Mouse (Mus musculus): ENCODE results near the gene Ephb1.

Gene Ephb1

GRCm38 (mm10) chr9:102069151-102069882 lies 285.2 kb downstream of the Ephb1 start:
- peak; percentile 48 for DNase-seq (ENCODE audit: low spot score)

DNA sequence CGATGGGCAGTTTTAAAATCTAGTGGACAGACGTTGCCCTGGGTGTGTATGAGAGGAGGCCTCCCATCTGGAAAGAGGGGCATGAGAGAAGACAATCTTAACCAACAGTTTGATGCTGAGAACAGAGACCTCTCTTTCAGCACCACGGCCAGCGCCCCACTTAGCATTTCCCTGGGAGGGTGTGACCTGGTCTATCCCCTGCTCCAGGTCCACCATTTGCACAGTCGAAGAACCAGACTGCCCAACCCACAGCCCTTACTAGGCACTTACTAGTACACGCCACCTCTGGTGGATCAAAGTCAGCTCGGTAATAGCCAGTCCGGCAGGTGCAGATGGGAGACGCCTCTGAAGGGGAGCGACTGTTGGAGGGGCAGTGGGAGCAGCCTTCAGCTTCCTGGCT lies 287.9 kb downstream of the Ephb1 start:
- DNase-seq (ENCODE audit: low spot score), result peak; percentile 71

- no peak for DNase-seq (ENCODE audit: low spot score)
Observed at GRCm38 (mm10) chr9:102045886-102046285, 308.6 kb downstream of the Ephb1 start.

- DNase-seq (ENCODE audit: low spot score), result no peak
Observed at GRCm38 (mm10) chr9:102045111-102045861, 309.2 kb downstream of the Ephb1 start.

- no peak for DNase-seq (ENCODE audit: low spot score)
Observed at GRCm38 (mm10) chr9:102039011-102039733, 315.3 kb downstream of the Ephb1 start.

- no peak for DNase-seq (ENCODE audit: low spot score)
Observed at GRCm38 (mm10) chr9:102036132-102036531, 318.4 kb downstream of the Ephb1 start.

- DNase-seq (ENCODE audit: low spot score), result no peak
Observed at GRCm38 (mm10) chr9:102033231-102033630, 321.3 kb downstream of the Ephb1 start.

GRCm38 (mm10) chr9:102032376-102032775 lies 322.1 kb downstream of the Ephb1 start:
- DNase-seq (ENCODE audit: low spot score), result no peak

DNA sequence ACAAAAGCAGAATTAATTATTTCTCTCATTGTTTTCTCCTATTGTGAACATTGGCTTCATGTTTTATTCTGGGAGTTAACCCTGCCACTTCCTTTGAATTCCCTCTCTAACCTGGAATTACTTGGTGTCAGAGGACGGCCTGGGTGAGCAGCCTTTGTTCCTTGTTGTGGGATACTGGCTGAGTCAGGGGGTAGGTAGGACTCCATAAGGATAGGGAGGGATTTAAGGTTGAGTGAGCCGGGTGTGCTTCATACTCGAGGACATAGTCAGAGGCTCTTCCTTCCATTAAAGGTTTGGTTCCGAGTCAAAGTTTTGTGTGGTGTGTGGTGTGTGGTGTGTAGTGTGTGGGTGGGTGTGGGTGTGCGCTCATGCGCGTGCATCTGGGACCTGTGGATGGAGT lies 324.8 kb downstream of the Ephb1 start:
- no peak for DNase-seq (ENCODE audit: low spot score)

GRCm38 (mm10) chr9:102026136-102026535 lies 328.4 kb downstream of the Ephb1 start:
- DNase-seq (ENCODE audit: low spot score), result no peak

- DNase-seq (ENCODE audit: low spot score), result no peak
Observed at GRCm38 (mm10) chr9:102025141-102025540, 329.4 kb downstream of the Ephb1 start.

GRCm38 (mm10) chr9:102015516-102015915 lies 339.0 kb downstream of the Ephb1 start:
- DNase-seq (ENCODE audit: low spot score), result no peak

DNA sequence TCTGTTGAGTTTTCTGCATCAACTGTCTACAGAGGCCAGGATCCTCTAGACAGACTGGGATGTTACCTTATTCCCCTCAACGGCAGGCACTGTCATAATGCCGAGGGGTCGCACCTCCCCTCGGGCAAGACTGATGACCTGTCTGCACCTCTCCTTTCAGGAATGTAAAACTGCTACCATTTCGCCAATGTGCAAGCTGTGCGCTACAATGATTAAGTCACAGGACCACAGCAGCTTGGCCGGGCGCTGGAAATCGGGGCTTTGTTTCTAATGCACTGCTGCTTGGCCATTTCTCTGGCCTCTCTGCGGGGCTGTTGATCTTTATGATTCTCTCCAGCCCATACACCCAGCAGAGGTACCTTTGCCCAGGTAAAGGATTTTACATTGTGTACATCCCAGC lies 346.8 kb downstream of the Ephb1 start:
- DNase-seq (ENCODE audit: low spot score), result no peak

- peak; percentile 43 for DNase-seq (ENCODE audit: low spot score)
Observed at GRCm38 (mm10) chr9:102006539-102006938, 348.0 kb downstream of the Ephb1 start.

DNA sequence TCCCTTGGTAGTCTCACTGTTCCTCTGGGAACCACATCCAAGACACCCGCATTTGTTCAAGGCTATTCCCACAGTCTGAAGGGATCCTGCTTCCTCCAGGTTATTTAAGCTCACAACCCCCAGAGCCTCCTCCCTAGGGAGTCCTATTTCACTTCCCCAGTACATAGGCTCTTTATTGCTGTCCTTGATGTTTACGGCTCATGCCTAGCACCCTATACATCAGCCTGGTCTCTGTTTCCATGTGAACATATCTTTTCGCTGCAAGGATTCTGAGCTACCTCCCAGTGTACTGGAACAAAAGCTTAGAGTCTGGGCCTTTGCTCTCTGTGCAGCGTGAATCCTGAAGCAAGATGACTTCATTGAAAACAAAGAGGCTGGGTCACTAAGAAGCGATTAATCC lies 351.6 kb downstream of the Ephb1 start:
- DNase-seq (ENCODE audit: low spot score), result no peak

DNA sequence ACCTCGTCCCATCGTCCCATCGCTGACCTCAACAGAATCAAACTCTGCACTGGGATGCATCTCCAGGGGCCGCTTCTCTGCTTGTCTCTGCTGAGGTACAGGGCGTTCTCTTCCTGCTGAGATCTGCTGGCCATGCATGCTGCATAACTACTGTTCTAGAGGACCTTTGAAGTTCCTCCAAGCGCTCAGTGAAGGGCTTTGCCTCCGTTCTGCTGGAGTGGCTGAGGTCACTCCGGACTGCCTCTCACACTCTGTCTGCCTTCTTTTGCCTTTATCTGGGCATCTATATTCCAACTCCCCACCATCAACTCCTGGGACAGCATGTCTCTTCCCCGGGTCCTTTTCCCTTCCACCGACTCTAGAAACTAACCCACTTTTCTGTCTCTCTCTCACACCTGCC lies 352.3 kb downstream of the Ephb1 start:
- no peak for DNase-seq (ENCODE audit: low spot score)

GRCm38 (mm10) chr9:102001633-102002165 lies 352.8 kb downstream of the Ephb1 start:
- no peak for DNase-seq (ENCODE audit: low spot score)

- DNase-seq (ENCODE audit: low spot score), result no peak
Observed at GRCm38 (mm10) chr9:101999690-102000089, 354.8 kb downstream of the Ephb1 start.

DNA sequence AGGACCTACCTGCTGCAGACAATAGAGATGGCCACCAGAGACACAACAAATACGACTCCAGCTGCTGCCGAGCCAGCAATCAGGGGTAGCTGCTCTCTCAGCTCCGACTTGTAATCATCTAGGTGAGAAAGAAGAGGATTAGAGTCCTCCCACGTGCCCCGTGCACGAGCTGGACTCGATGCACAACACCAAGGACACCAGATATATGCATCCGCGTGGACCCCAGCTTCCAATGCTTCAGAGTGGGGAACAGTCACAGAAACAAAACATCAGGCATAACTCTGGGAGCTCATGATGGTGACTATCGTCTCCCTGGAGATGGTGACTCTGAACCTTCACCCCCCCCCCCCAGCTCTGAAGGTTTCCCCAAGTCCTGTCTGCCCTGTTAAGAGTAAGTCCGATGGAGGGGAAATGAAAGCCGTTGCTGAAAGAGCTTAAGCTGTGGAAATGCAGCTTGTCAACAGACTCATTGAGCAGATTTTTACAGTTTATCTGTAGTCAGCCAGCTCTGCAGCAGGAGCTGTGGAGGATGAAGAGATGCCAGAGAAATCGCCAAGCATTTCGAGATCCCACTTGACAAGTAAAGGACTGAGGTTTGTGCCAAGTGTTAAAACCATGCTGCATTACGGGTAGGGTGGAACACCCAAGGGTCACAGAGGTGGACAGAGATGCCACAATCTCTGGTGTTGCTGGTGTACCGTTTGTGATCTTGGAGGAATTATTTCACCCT lies 357.6 kb downstream of the Ephb1 start:
- no peak for DNase-seq (ENCODE audit: low spot score)

- no peak for DNase-seq (ENCODE audit: low spot score)
Observed at GRCm38 (mm10) chr9:101996183-101996582, 358.3 kb downstream of the Ephb1 start.

- DNase-seq (ENCODE audit: low spot score), result no peak
Observed at GRCm38 (mm10) chr9:101995423-101996156, 358.9 kb downstream of the Ephb1 start.

Measured in retina, embryonic 14.5 days (tissue).